In genomic region chr7:6171444-6172005, GRCm38 (mm10) we compare ENCODE assay signal across 8 mouse cellular contexts. TPM values are rescaled to one million over a fixed set of nuclear protein-coding genes. Genes with fewer than 3 reads are reported as not detected.
DNase-seq lines count a peak whose midpoint lies in the region; ATAC-seq and TF ChIP-seq lines count a peak whose summit lies in the region.

No protein-coding gene starts in this region.

- H3K9ac ChIP-seq in forebrain, postnatal 0 days = peak overlapping the region; percentile 47
- H3K9ac ChIP-seq in hindbrain, embryonic 12.5 days = peak overlapping the region; percentile 25; the same call in 1 of the 2 replicates

- WGBS in forebrain, postnatal 0 days = under 1% methylated on average over 24 of the region's 24 CpGs
- 1% methylated on average over 24 of the region's 24 CpGs for WGBS in hindbrain, embryonic 12.5 days

- TF ChIP-seq CTCF in forebrain, postnatal 0 days (IDR thresholded peaks at IDR 0.05; ENCODE audit: low read depth) = peak; percentile 72

- no peaks in the 10 kb centered on the region; the same call in 1 of the 2 replicates for H3K36me3 ChIP-seq in forebrain, postnatal 0 days (ENCODE audit: insufficient read depth)
- H3K36me3 ChIP-seq in hindbrain, embryonic 12.5 days = 0 out of 2 replicates have a peak, but pooled peaks cover 3% of the 10 kb centered on the region

- H3K4me3 ChIP-seq in forebrain, postnatal 0 days (ENCODE audit: low read depth, low read length) = peak overlapping the region; percentile 67
- H3K4me3 ChIP-seq in hindbrain, embryonic 12.5 days = peak overlapping the region; percentile 69

- peak; percentile 67 for ATAC-seq in forebrain, postnatal 0 days
- peak; percentile 36 for ATAC-seq in hindbrain, embryonic 12.5 days (ENCODE audit: low FRiP score)

- H3K27me3 ChIP-seq in forebrain, postnatal 0 days (ENCODE audit: insufficient read depth, low read length) = no peaks in the 10 kb centered on the region; the same call in 1 of the 2 replicates
- H3K27me3 ChIP-seq in hindbrain, embryonic 12.5 days = no peaks in the 10 kb centered on the region

- H3K4me2 ChIP-seq in forebrain, postnatal 0 days (ENCODE audit: low read depth) = peak overlapping the region; percentile 67
- peak overlapping the region; percentile 70 for H3K4me2 ChIP-seq in hindbrain, embryonic 12.5 days (replicated peaks)

- H3K9me3 ChIP-seq in forebrain, postnatal 0 days (ENCODE audit: low read length) = no peaks in the 10 kb centered on the region
- no peaks in the 10 kb centered on the region for H3K9me3 ChIP-seq in hindbrain, embryonic 12.5 days (replicated peaks)

- 0 out of 2 replicates have a peak, but pooled peaks cover 6% of the 10 kb centered on the region for H3K4me1 ChIP-seq in forebrain, postnatal 0 days (ENCODE audit: insufficient read depth)
- peaks cover 12% of the 10 kb centered on the region for H3K4me1 ChIP-seq in hindbrain, embryonic 12.5 days

- H3K27ac ChIP-seq in forebrain, postnatal 0 days (ENCODE audit: low read depth, low read length) = peak overlapping the region; percentile 83
- peak overlapping the region; percentile 78 for H3K27ac ChIP-seq in hindbrain, embryonic 12.5 days

- peak; percentile 85 for DNase-seq in NIH3T3 (ENCODE audit: low read depth)
- DNase-seq in cerebellum, adult 8-10 months = peak; percentile 67
- DNase-seq in forebrain, postnatal 0 days = peak; percentile 85
- peak; percentile 36 to 62 for DNase-seq in layer of hippocampus, postnatal 36 days
- peak; percentile 70 for DNase-seq in lung, postnatal 14 days
- peak; percentile 28 for DNase-seq in ovary, postnatal 10 days (ENCODE audit: low spot score)
- peak; percentile 81 for DNase-seq in thymus, postnatal 14 days

RNA-seq across cellular contexts. Expression of gene Zfp444, which starts 0.5 kb away (rescaled TPM):
- total RNA-seq in forebrain, postnatal 0 days (2014; rRNA removed) = 76.9 and 81.7 TPM in 2 replicates
- polyA plus RNA-seq in forebrain, postnatal 0 days (2015; fragmentation: Nextera tagmentation; extraction: Ambion mirVana) = 86.2 and 100 TPM in 2 replicates
- polyA plus RNA-seq in hindbrain, embryonic 12.5 days (2016; fragmentation: Nextera tagmentation; extraction: Ambion mirVana) = 79.0 and 83.6 TPM in 2 replicates
- 10 to 100 TPM; 52.7 to 60.6 TPM for total RNA-seq in layer of hippocampus, postnatal 36 days (2021)

RNA-seq across cellular contexts. Expression of gene Zfp787, which starts 15.7 kb away (rescaled TPM):
- total RNA-seq in forebrain, postnatal 0 days (2014; rRNA removed) = 51.1 and 73.6 TPM in 2 replicates
- polyA plus RNA-seq in forebrain, postnatal 0 days (2015; fragmentation: Nextera tagmentation; extraction: Ambion mirVana) = 41.0 and 66.1 TPM in 2 replicates
- 32.5 and 34.8 TPM in 2 replicates for polyA plus RNA-seq in hindbrain, embryonic 12.5 days (2016; fragmentation: Nextera tagmentation; extraction: Ambion mirVana)
- total RNA-seq in layer of hippocampus, postnatal 36 days (2021) = 10 to 100 TPM; 23.5 to 26.5 TPM

RNA-seq across cellular contexts. Expression of gene Galp, which starts 25.4 kb away (rescaled TPM):
- not detected in 2 replicates for total RNA-seq in forebrain, postnatal 0 days (2014; rRNA removed)
- polyA plus RNA-seq in forebrain, postnatal 0 days (2015; fragmentation: Nextera tagmentation; extraction: Ambion mirVana) = not detected in 2 replicates
- not detected in 2 replicates for polyA plus RNA-seq in hindbrain, embryonic 12.5 days (2016; fragmentation: Nextera tagmentation; extraction: Ambion mirVana)
- not detected for total RNA-seq in layer of hippocampus, postnatal 36 days (2021)

RNA-seq across cellular contexts. Expression of gene Zscan5b, which starts 50.6 kb away (rescaled TPM):
- not detected in 2 replicates for total RNA-seq in forebrain, postnatal 0 days (2014; rRNA removed)
- not detected in 2 replicates for polyA plus RNA-seq in forebrain, postnatal 0 days (2015; fragmentation: Nextera tagmentation; extraction: Ambion mirVana)
- not detected in 2 replicates for polyA plus RNA-seq in hindbrain, embryonic 12.5 days (2016; fragmentation: Nextera tagmentation; extraction: Ambion mirVana)
- total RNA-seq in layer of hippocampus, postnatal 36 days (2021) = not detected

Comparison
In these comparisons a context has a peak if more than half of its experiments do, and no peak if none do; other contexts are left out.
1. Peak in every context shown above with its lines: DNase-seq, ATAC-seq, H3K4me3 ChIP-seq and H3K27ac ChIP-seq.
2. DNase-seq: peak in every context shown above with its lines; median percentile 85 in NIH3T3; 85 in forebrain, postnatal 0 days; 81 in thymus, postnatal 14 days; 70 in lung, postnatal 14 days; 67 in cerebellum, adult 8-10 months; 49 in layer of hippocampus, postnatal 36 days; 28 in ovary, postnatal 10 days.